ENCODE assay signal across 9 mouse cellular contexts in the genomic region with DNA sequence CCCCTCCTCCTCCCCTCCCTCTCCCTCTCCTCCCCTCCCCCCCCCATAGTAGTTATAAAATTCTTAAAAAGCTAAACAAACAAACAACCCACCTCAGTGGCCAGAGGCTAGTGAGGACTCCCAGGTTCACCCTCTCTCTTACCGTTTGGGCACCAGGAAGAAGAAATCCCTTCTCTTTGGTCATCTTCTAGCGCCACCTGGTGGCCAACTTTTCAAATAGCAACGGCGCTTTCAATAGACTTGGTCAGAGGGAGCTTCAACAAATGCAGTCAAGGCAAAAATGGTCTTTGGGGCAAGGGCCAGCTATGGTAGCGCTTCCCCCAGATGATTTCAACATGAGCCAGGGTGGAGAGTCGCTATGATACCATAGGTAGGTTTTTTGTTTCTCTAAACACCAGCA. TPM values are rescaled to one million over a fixed set of nuclear protein-coding genes. Genes with fewer than 3 reads are reported as not detected.
DNase-seq lines count a peak whose midpoint lies in the region; ATAC-seq and TF ChIP-seq lines count a peak whose summit lies in the region.
"Had no signal": no experiment of that assay in that cellular context is flagged by ENCODE, and none has a peak within 500 bp of the region (broad histone marks: within the 10 kb centered on the region; RNA-seq: fewer than 3 reads in every experiment).

No protein-coding gene starts in this region.

- intact Hi-C loops in left cerebral cortex, adult 2 months (cut with DNase I): loop anchor here (1.0 to 5.0 kb wide), 4 partner anchors 46 to 200 kb away; no protein-coding TSS in a partner anchor

- peak; percentile 87 for DNase-seq in forebrain, embryonic 11.5 days (ENCODE audit: low spot score)
- DNase-seq in adrenal gland, adult 18-20 months (ENCODE audit: low spot score in 2 of 2): peak; percentile 77 to 86
- peak; percentile 78 to 85 for DNase-seq in left cerebral cortex, adult 2 months (ENCODE audit: extremely low spot score in 1 of 2, low spot score in 2 of 2)
- DNase-seq in naive thymus-derived CD4-positive, alpha-beta T cell, adult 2 months (ENCODE audit: low read depth): peak; percentile 90
- peak; percentile 85 for DNase-seq in stomach, postnatal 0 days (ENCODE audit: low spot score)

- ATAC-seq in forebrain, embryonic 11.5 days (replicated peaks; ENCODE audit: low FRiP score): no peak
- ATAC-seq in forebrain, embryonic 13.5 days: no peak
- ATAC-seq in heart, embryonic 16.5 days (replicated peaks; ENCODE audit: extremely low read depth, insufficient read depth, low FRiP score): 0 out of 2 replicates have a peak, but pooled peaks have one; percentile 19
- ATAC-seq in stomach, postnatal 0 days (ENCODE audit: low FRiP score, low TSS enrichment): no peak; the same call in 1 of the 2 replicates
- ATAC-seq: Patski had no signal

- H3K9ac ChIP-seq in forebrain, embryonic 11.5 days (ENCODE audit: low read length): no peak overlapping the region
- H3K9ac ChIP-seq in forebrain, embryonic 13.5 days: no peak overlapping the region
- no peak overlapping the region for H3K9ac ChIP-seq in heart, embryonic 16.5 days (ENCODE audit: low read length)
- H3K9ac ChIP-seq in stomach, postnatal 0 days (ENCODE audit: low read length): no peak overlapping the region

- no peaks in the 10 kb centered on the region for H3K9me3 ChIP-seq in forebrain, embryonic 11.5 days (ENCODE audit: control insufficient read depth, low read length)
- H3K9me3 ChIP-seq in forebrain, embryonic 13.5 days (replicated peaks): no peaks in the 10 kb centered on the region
- H3K9me3 ChIP-seq in heart, embryonic 16.5 days (replicated peaks; ENCODE audit: control insufficient read depth, low read length): no peaks in the 10 kb centered on the region
- no peaks in the 10 kb centered on the region for H3K9me3 ChIP-seq in stomach, postnatal 0 days (ENCODE audit: control insufficient read depth, low read length)

- 2% methylated on average over 6 of the region's 6 CpGs for WGBS in forebrain, embryonic 11.5 days
- 2% methylated on average over 6 of the region's 6 CpGs for WGBS in forebrain, embryonic 13.5 days
- 3% methylated on average over 6 of the region's 6 CpGs for WGBS in heart, embryonic 16.5 days
- WGBS in stomach, postnatal 0 days: 2% methylated on average over 6 of the region's 6 CpGs

- no peak for TF ChIP-seq POLR2A in cortical plate, adult 2 months (IDR thresholded peaks at IDR 0.05; ENCODE audit: extremely low read depth, insufficient read depth, low read length)

- TF ChIP-seq EP300 in stomach, postnatal 0 days (optimal IDR thresholded peaks at IDR 0.05): no peak

- H3K27ac ChIP-seq in forebrain, embryonic 11.5 days (ENCODE audit: low read depth, low read length): no peak overlapping the region
- H3K27ac ChIP-seq in forebrain, embryonic 13.5 days: no peak overlapping the region
- H3K27ac ChIP-seq in cortical plate, adult 2 months (ENCODE audit: insufficient read depth, low read length): no peak overlapping the region
- no peak overlapping the region for H3K27ac ChIP-seq in heart, embryonic 16.5 days (ENCODE audit: low read length)
- no peak overlapping the region for H3K27ac ChIP-seq in left cerebral cortex, adult 2 months
- H3K27ac ChIP-seq in stomach, postnatal 0 days (replicated peaks): no peak overlapping the region

- H3K4me1 ChIP-seq in forebrain, embryonic 11.5 days (replicated peaks; ENCODE audit: control insufficient read depth, insufficient read depth, low read length): no peaks in the 10 kb centered on the region
- H3K4me1 ChIP-seq in forebrain, embryonic 13.5 days: peaks cover 8% of the 10 kb centered on the region; the same call in 1 of the 2 replicates
- peaks cover 2% of the 10 kb centered on the region; the same call in 1 of the 2 replicates for H3K4me1 ChIP-seq in cortical plate, adult 2 months (ENCODE audit: control insufficient read depth, insufficient read depth, low read length)
- peaks cover 12% of the 10 kb centered on the region; the same call in 1 of the 2 replicates for H3K4me1 ChIP-seq in heart, embryonic 16.5 days (ENCODE audit: control insufficient read depth, insufficient read depth, low read length)
- H3K4me1 ChIP-seq in stomach, postnatal 0 days (replicated peaks; ENCODE audit: control insufficient read depth, insufficient read depth): no peaks in the 10 kb centered on the region

- no peaks in the 10 kb centered on the region for H3K27me3 ChIP-seq in forebrain, embryonic 11.5 days (ENCODE audit: control insufficient read depth, insufficient read depth, low read length)
- no peaks in the 10 kb centered on the region for H3K27me3 ChIP-seq in forebrain, embryonic 13.5 days
- H3K27me3 ChIP-seq in heart, embryonic 16.5 days (ENCODE audit: control insufficient read depth, insufficient read depth, low read length): no peaks in the 10 kb centered on the region
- no peaks in the 10 kb centered on the region for H3K27me3 ChIP-seq in stomach, postnatal 0 days (ENCODE audit: control insufficient read depth, insufficient read depth, low read length)
- H3K27me3 ChIP-seq: Patski had no signal

- no peak overlapping the region for H3K4me3 ChIP-seq in forebrain, embryonic 11.5 days (ENCODE audit: low read depth, low read length)
- H3K4me3 ChIP-seq in forebrain, embryonic 13.5 days: no peak overlapping the region
- no peak overlapping the region for H3K4me3 ChIP-seq in cortical plate, adult 2 months (ENCODE audit: insufficient read depth, low read length)
- H3K4me3 ChIP-seq in heart, embryonic 16.5 days (ENCODE audit: low read length): no peak overlapping the region
- no peak overlapping the region for H3K4me3 ChIP-seq in left cerebral cortex, adult 2 months
- H3K4me3 ChIP-seq in stomach, postnatal 0 days (ENCODE audit: low read depth, low read length): no peak overlapping the region

- H3K4me2 ChIP-seq in forebrain, embryonic 11.5 days (ENCODE audit: low read depth, low read length, severe bottlenecking): no peak overlapping the region
- H3K4me2 ChIP-seq in forebrain, embryonic 13.5 days: no peak overlapping the region
- H3K4me2 ChIP-seq in heart, embryonic 16.5 days (ENCODE audit: low read depth, low read length): no peak overlapping the region
- no peak overlapping the region for H3K4me2 ChIP-seq in stomach, postnatal 0 days (replicated peaks; ENCODE audit: low read depth)

- peak; percentile 75 for TF ChIP-seq CTCF in cortical plate, adult 2 months (IDR thresholded peaks at IDR 0.05; ENCODE audit: extremely low read depth, insufficient read depth, low read length)
- peak; percentile 89 for TF ChIP-seq CTCF in left cerebral cortex, adult 2 months (IDR thresholded peaks at IDR 0.05)
- peak; percentile 90 for TF ChIP-seq CTCF in stomach, postnatal 0 days (IDR thresholded peaks at IDR 0.05; ENCODE audit: low read depth)

- H3K36me3 ChIP-seq in forebrain, embryonic 11.5 days (ENCODE audit: control insufficient read depth, insufficient read depth, low read length): no peaks in the 10 kb centered on the region
- H3K36me3 ChIP-seq in forebrain, embryonic 13.5 days (ENCODE audit: poor library complexity, severe bottlenecking): no peaks in the 10 kb centered on the region
- no peaks in the 10 kb centered on the region for H3K36me3 ChIP-seq in heart, embryonic 16.5 days (ENCODE audit: control insufficient read depth, insufficient read depth)
- no peaks in the 10 kb centered on the region for H3K36me3 ChIP-seq in stomach, postnatal 0 days (ENCODE audit: control insufficient read depth, insufficient read depth, low read length)

RNA-seq across cellular contexts. Expression of a gene that starts 17.5 kb away (rescaled TPM):
- polyA plus RNA-seq in forebrain, embryonic 11.5 days (2014; fragmentation: Nextera tagmentation; extraction: Ambion mirVana): 198 and 207 TPM in 2 replicates
- 233 and 254 TPM in 2 replicates for polyA plus RNA-seq in forebrain, embryonic 13.5 days (2015; fragmentation: Nextera tagmentation; extraction: Ambion mirVana)
- total RNA-seq in adrenal gland, adult 18-20 months (2021): 100 to 1,000 TPM; 374 to 415 TPM
- polyA plus RNA-seq in cortical plate, adult 2 months (2012; rRNA removed): 355 and 362 TPM in 2 replicates
- 541 and 624 TPM in 2 replicates for polyA plus RNA-seq in heart, embryonic 16.5 days (2015; fragmentation: Nextera tagmentation; extraction: Ambion mirVana)
- 100 to 1,000 TPM; 518 to 557 TPM for total RNA-seq in left cerebral cortex, adult 2 months (2021)
- 189 and 193 TPM in 2 replicates for polyA plus RNA-seq in stomach, postnatal 0 days (2015; fragmentation: Nextera tagmentation; extraction: Ambion mirVana)

RNA-seq across cellular contexts. Expression of a gene that starts 53.1 kb away (rescaled TPM):
- 162 and 169 TPM in 2 replicates for polyA plus RNA-seq in forebrain, embryonic 11.5 days (2014; fragmentation: Nextera tagmentation; extraction: Ambion mirVana)
- 112 and 121 TPM in 2 replicates for polyA plus RNA-seq in forebrain, embryonic 13.5 days (2015; fragmentation: Nextera tagmentation; extraction: Ambion mirVana)
- 100 to 1,000 TPM; 124 to 164 TPM for total RNA-seq in adrenal gland, adult 18-20 months (2021)
- 78.5 and 79.1 TPM in 2 replicates for polyA plus RNA-seq in cortical plate, adult 2 months (2012; rRNA removed)
- 182 and 205 TPM in 2 replicates for polyA plus RNA-seq in heart, embryonic 16.5 days (2015; fragmentation: Nextera tagmentation; extraction: Ambion mirVana)
- total RNA-seq in left cerebral cortex, adult 2 months (2021): 10 to 100 TPM; 59.2 to 64.2 TPM
- polyA plus RNA-seq in stomach, postnatal 0 days (2015; fragmentation: Nextera tagmentation; extraction: Ambion mirVana): 104 and 115 TPM in 2 replicates
